Mouse (Mus musculus) cerebellum, adult 18-20 months (tissue): Measurements from ENCODE around the gene C5ar2.
"Not testable (repeated sequence)": the region's sequence is repeated elsewhere in the genome, so short reads cannot be mapped to it uniquely, and the experiment has no call there.

Source experiments
- DNase-seq, 2 experiments: peaks; one replicate each; pipeline ENCODE4 v3.0.0; 2021

Gene C5ar2

DNA sequence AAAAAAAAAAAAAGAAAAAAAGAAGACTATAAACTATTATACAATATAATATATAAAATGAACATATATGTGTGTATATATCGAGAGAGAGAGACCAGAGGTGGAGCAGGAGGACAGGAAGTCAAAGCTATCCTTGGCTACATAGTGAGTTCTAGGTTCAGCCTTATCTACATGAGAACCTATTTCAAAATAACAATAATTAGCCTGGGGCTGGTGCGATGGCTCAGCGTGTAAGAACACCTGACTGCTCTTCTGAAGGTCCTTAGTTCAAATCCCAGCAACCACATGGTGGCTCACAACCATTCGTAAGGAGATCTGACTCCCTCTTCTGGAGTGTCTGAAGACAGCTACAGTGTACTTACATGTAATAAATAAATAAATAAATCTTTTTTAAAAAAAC, 12.0 kb upstream of the C5ar2 start:
- not testable (repeated sequence) for DNase-seq

DNA sequence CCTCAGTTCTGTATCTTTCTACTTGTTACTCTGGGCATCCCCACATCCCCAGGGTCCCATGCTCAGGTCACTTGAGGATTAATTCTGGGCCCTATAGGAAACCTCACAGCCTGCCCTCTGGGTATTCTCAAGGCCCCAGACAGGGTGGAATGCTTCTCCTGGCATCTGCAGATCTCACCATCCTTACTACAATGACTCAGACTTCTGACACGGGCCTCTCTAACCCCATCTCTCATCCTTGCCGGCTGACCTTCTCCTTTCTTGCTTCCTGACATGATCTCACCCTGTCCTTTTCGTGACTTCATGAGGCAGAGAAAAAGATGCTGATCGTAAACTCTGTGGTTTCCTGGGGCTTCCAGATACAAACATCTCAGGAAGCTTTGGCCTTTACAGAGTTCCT, 10.2 kb upstream of the C5ar2 start:
- no peak for DNase-seq

DNA sequence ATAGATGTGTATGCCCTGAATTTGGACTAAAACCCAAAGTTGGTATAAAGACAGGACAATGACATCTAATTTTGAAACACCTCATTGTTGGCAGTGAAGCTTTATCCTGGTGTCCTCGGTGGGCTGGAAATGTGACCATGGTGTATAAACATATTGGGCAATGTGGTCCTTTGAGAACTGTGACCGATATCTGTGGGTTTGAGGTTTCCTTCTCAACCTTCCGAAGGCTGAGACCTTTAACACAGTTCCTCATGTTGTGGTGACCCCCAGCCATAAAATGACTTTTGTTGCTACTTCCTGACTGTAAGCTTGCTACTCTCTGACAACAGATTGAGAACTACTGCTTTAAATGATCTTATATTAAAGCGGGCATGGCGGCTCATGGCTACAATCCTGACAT, 6.7 kb upstream of the C5ar2 start:
- no peak for DNase-seq

DNA sequence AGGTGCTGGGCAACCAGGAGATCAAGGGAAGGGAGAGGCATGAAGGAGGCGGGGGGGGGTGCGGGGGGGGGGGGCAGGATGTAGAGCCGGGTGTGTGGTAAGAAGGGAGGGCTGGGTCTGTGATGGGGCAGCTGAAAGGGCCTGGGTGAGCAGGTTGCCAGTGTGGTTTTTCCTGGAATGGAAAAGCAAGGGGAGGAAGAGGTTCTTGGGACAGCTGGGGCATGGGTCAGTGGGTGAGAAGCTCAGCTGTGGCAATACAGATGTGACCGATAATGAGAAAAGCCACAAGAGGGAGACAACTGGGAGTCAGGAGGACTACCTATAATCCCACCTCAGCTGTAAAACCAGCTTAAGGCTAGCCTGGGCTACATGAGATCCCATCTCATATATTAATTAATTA, 2.0 kb upstream of the C5ar2 start:
- DNase-seq: no peak

DNA sequence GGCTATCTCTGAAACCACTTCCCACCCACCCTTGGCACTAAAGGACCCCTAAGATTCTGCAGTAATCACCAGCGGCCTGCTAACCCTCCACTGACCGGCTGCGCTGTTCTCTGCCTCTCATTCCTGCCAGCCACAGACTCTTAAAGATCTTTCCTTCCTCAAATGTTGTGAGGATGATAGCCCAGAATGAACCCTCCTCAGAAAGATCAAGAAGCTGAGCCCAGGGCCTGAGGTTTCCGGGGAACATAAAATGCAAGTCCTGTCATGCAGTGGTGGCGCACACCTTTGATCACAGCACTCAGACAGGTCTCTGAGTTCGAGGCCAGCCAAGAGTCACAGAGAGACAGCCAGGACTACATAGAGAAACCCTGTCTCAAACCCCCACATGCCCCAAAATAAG, 1.8 kb downstream of the C5ar2 start:
- no peak for DNase-seq

DNA sequence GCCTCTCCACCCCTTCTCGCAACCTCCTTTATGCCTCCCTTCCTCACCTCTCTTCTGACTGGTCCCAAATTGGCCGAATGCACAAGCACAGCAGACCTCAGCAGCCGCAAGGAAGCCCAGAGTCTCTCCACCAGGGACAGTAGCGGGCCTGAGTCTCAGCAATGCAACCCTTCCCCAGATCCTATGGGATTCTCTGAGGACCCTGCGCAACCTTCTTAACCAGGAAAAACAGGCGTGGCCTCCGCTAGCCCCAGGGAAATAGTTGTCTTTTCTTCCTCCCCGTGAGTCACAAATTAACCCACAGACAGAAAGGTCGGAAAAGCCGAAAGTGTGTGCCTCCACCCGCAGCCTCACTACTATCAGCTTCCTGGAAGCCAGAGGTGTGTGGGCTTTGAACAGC, 2.2 kb downstream of the C5ar2 start:
- no peak for DNase-seq

DNA sequence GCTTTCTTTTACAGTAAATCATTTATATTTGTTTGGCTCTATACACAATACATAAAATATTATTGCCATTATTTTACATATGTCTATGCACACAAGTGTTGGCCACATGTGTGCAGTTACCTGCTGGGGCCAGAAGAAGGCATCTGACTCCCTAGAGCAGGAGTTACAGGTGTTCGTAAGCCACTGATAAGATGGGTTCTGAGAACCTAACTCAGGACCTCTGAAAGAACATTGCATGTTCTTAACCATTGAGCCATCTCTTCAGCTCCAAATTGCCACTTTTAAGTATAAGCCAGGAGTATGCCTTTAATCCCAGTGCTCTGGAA, 3.0 kb downstream of the C5ar2 start:
- DNase-seq: no peak

DNA sequence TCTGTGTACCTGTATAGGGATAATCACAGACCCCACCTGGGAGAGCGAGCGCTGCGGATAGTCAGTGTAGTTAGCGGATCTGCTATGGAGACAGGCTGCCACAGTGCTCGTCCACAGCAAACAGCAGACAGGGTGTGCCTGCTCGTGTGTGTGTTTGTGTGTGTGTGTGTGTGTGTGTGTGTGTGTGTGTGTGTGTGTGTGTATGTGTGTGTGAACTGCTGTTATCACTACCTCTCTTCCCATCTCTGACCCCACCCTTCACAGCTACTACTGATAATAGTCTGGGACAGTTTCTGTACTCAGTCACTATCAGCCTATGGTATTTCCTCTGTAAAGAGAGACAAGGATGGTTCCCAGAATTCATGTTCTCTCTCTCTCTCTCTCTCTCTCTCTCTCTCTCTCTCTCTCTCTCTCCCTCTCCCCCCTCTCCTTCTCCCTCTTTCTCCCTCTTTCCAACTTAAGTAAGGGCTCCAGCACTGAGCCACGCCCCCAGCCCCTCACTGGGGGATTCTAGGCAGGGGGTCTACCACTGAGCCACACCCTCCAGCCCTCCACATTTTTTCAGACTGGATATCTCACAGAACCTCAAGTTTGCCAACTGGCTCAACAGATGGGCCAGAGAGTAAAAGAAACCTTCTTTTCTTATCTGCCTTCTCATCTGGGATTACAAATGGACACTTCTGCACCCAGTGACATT, 3.5 kb downstream of the C5ar2 start:
- no peak for DNase-seq

DNA sequence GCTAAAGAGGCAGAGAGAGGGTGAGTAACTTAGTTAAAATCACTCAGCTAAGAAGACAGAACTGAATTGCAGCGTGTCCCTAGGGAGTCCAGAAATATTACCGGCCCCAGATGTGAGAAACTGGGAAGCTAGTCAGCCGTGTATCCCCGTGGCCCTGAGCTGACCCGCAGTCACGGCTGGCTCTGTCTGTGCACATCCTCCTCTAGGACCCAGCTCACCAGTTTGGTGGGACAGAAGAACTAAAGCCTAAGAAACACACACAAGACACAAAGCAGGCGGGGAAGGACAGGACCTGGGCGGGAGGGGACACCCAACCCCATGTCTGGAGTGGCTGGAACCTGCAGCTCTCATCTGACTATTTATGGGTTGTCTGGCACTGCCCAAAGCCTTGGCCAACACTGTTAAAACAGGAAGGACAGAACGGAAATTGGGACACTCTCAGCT, 4.4 kb downstream of the C5ar2 start:
- peak; percentile 64 to 80 for DNase-seq

DNA sequence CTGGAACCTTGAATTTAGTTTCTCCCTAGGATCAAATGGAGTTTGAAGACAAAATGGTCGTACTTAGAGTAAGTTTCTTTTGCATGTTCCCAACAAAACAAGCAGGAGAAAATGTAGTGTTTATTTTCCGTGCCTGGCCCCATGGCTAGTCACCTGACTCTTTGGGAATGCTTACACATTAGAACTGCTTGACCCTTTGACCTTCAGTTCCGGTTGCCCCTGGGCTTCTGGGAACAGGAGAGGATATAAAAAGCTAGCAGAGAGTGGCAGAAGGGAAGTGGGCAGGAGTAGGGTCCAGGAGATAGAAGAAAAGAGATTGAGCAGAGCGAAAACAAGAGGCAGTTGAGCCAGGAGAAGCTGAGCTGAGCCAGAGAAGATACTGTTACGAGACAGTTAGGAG, 14.1 kb downstream of the C5ar2 start:
- no peak for DNase-seq

DNA sequence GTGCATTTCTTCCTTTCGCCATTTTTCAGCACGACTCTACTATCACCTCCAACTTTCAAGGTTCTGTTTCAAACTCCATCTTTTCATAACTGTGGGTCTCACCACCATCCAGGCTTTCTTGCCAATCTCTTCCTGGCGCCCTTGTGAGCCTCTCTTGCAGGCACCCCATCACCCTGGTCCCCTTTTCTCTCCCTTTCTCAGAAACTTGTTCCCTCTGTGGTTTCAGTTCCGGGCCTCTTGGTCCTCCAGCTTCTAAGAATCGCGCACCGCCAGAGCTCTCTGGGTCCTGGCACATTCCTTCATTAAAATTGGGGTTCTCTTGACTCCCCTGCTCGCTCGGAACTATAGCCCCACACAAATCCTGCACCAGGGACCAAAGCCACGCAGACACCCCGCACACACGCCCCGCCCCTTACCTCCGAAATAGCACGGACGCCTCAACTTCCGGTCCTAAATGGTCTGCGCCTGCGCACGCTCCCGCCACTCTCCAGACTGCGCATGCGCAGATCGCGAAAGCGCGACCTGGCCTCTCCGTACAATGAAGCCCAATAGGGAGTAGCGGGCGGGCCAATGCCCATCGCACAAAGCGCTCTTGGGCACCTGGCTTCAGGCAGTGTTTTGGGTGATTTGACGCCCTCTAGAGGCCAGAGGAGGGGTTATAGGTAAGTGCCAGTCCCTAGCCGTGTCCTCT, 22.2 kb downstream of the C5ar2 start, which contains the start of gene Dhx34:
Gene Dhx34, minus strand, starts transcription at position 456 of the 691 bp plus-strand sequence.
- peak; percentile 95 to 99 for DNase-seq

DNA sequence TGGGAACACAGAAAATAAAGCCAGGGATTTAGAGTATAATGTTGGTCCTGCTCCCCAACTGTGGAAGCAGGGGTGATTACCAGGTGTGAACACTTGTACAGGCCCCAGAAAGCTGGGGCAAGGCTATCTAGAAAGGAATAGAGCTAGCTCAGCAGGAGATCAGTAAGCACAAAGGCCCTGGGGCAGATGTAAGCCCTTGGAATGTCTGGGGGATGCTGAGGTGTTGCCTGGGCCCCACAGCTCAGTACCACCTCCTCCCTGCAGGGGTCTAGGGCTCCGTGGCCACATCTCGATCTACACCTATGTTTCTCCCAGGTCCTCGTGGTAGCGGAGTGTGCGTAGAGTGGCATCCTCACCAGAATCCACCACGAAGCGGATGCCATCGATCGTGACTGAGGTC, 30.0 kb downstream of the C5ar2 start:
- no peak for DNase-seq

DNA sequence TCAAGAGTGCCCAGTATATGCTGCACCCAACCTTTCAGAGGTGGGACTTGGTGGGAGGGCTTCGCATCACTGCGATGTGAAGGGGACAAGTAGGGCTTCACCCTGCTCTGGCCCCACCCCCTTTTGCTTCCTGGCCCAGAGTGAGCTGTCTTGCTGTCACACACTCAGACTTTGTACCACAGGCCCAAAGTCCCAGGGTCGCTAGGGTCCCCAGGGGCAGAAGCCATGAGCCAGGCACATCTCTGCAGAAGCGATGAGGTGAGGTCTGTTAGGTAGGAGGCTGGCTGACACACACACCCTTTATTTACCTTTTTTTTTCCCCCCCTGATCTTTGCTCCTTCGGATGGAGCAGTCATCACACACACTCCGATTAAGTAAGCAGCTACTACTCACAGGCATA, 30.8 kb downstream of the C5ar2 start:
- DNase-seq: no peak

DNA sequence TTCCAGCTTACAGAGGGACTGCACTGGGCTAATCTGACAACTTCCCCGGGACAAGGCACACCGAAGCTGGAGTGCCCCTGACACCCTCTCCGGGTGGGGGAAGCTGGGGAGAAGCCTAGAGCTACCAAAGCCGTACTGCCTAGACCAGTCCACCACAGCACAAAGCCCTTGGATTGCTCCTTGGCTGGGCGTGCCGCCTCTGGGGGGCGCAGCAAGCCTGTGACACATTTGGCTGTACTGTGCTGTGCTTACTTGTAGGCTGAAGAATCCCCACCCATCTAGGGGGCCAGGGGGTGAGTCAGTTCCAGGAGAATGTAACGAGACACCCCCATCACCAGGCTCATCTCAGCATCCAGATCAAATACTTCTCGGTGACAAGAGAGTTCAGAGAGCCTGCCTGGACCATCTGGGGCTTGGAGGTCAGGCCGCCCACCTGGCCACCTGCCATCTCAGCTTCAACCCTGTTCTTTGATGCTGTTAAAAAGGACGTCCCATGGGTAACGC, 33.0 kb downstream of the C5ar2 start:
- no peak for DNase-seq

DNA sequence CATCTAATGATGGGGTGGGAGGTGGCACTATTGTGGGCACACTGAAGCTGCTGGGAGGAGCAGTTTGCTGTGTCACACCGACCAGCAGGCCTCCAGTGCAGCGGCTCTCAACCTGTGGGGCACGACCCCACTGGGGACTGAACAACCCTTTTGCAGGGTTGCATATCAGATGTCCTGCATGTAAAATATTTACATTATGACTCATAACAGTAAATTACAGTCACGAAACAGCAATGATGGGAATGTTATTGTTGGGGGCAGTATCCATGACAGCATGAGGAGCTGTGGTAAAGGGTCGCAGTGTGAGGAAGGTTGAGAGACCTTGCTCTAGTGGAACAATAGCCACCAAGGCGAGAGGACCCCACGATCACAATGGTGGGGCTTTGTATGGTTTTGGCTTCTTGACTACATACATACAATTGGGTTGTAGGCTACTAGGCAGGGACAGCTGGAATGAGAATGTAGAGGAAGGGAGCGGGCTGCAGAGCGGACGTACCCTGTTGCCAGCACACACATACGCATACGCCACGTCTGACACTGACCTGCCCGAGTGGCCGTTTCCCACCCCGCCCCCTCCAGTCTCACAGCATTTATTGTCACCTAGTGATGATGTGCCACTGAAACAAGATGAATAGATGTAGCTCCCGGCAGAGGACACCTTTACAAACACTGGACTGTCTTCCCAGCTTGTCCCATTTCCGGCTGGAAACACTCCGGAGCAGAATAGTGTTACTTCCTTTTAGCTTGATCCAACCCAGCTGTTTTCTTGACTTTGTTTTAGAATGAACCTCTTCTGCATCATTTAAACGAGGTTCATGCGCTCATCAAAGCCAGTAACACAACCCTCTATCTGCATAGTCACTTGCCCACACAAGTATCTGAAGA, 34.9 kb downstream of the C5ar2 start:
- no peak for DNase-seq

DNA sequence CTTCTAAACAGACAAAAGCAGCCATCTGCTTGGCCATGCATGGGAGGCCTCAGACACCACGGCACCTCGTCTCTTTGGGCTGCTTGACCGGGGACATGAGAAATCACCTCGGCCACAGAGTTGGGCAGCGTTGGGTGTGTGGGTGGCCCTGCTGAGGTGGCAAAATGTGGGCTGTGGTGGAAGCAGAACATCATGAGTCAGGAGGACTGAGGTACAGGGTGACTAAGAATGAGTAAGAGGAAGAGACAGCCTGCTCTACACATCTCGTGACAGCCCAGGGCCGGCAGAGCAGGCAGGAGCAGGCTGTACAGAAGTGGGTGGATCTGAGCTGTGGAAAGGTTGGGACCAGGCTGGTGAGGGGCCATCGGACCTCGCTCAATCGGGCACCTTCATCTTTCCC, 36.5 kb downstream of the C5ar2 start:
- DNase-seq: no peak

DNA sequence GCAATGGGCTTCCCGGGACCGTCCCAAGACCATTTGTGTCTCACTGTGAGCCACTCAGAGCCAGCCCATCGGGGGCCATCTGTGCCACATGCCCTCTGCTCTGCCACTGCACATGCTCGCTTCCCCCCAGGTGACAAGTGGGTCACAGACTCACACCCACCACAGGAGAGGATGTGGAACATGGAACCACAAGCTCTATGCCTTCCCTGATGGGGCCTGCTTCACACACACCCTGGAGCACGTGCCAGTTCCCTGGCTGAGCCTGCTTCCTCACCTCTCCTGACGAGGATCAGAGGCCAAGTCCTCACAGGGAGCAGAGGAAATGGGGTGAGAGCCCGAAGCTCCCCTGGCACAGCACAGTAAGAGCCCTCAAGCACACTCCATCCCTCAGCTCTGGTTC, 36.9 kb downstream of the C5ar2 start:
- no peak for DNase-seq

DNA sequence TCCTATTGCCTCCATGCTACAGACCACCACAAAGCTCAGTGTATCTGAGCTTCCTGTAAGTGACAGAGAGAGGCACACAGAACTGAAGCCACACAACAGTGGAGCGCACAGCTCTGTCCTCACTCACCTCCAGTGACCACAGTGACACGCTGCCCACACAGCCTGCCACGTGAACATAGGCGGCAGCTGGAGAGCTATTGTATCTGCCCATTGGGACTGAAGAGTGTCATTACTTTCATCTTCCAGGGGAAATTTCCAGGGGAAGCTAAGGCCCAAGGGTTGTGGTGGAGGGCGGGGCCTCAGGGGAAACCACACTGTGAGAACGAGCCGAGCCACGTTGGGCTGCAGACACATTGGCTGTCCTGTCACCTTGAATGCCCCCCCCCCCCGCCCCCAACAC, 39.2 kb downstream of the C5ar2 start:
- no peak for DNase-seq

DNA sequence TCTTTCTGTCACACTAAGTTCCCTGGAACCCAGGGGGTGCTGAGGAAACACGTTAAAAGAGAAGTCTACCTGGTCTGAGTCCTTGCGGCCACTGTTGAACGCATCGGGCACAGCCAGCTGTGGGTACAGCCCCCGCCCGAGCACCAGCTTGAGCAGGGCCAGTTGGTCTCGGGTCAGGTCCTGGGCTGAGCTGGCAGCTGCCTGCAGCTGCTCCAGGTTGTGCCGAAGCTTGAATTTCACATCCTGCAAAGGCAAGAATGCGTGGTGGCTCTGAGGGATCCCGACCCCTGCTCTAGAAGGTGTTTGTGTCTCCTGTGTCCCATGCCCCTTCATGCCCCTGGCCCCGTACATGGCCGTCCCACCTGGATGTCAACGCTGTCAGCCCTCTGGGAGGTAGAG, 40.5 kb downstream of the C5ar2 start:
- DNase-seq: no peak

DNA sequence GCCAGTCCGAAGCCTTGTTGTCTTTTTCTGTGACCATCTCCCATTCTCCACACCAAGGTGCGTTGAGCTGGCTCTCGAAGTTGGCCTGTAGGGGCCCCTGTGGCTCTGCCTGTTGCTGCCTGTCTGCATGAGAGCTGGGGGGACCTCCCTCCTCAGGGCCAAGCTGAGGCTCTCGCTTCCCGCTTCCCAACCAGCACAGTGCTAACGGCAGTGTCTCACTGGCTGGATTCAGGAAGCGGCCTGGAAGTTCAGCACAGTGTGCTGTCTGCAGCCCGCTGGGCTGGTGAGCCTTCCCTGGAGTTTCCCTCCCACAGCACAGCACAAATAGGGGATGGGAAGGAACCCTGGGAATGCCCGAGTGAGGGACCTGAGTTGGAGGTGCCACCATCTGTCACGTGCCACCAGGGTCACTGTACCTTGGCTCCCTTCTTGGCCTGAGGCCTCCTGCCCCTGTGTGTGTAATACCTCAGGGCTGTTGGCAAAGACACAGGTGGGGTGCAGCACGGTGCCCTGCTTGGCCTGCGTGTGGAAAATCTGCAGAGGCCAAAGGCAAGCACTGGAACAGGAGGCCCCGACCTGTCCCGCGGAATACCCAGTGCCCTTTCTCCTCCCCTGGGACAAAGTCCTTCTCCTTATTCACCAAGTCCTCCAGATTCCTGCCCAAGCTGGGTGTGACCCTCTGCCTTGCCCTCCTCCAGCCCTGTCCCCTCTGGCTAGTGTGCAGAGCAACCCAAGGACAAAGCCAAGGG, 41.0 kb downstream of the C5ar2 start:
- no peak for DNase-seq

DNA sequence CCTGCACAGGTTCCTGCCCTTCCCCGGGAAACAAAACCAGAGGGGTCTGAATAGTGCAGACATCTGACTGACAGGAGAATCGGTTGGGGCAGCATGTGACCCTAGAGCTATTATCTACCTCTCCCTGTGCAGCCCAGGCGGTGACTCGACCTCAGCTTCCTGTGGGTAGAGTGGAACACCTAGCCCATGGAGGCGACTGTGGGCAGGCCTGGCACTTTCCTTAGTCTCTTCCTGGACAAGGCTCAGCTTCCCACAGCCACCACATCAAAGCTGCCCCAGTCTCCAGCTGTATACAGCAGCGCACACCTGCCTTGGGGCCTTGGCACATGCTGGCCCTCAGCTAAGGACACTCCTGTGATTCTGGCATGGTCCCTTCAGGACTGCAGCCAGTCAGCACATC, 42.8 kb downstream of the C5ar2 start:
- DNase-seq: no peak

DNA sequence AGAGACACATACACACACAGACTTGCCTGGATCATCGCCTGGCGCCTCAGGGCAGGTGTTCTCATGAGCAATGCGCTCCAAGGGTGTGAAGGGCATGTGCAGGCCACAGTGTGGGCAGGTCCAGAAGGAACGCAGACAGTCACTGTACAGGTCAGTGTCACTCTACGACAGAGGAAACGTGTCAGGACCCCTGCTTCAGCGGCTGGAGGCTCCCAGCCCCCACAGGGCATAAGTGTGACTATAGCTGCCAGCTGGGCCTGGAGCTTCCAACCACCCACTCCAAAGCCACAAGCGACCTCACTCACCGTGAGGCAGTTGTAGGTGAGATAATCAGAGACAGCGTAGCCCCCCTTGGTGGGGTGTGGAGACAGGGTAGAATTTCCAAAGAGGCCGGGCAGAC, 45.4 kb downstream of the C5ar2 start:
- DNase-seq: no peak

DNA sequence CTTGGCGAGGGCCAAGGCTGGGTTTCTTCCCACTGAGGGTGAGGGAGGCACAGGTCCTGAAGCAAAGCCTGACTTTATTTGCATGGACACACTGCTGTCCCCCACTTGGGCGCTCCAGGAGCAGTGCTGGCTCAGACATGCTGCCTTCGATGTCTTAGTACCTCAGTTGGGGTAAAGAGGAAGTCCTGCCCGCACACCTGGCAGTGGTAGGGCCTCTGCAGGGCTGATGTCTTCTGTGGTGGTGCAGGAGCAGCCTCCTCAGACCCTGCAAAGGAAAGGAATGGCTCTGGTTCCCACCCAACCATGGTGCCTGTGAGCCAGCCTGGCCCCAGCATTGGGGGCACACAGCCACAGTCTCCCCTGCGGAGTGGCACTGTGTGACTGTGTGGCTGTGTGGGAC, 46.8 kb downstream of the C5ar2 start:
- no peak for DNase-seq
